Mouse (Mus musculus): ENCODE data around the gene Pikfyve. TPM values are rescaled to one million over a fixed set of nuclear protein-coding genes. Genes with fewer than 3 reads are reported as not detected.

Gene Pikfyve
- polyA plus RNA-seq, 1 experiment from 2014 or later = 10.7 TPM

GRCm38 (mm10) chr1:65314054-65315021, 127.9 kb downstream of the Pikfyve start:
- Histone ChIP-seq H3K4me3 (replicated peaks) (no peak overlapping the region), H3K9me3 (replicated peaks) (no peaks in the 10 kb centered on the region), H3K27me3 (peaks cover 19% of the 10 kb centered on the region), H3K27ac (replicated peaks) (no peak overlapping the region), H3K4me1 (peaks cover 8% of the 10 kb centered on the region), H3K9ac (no peak overlapping the region), H3K36me3 (no peaks in the 10 kb centered on the region), H3K4me2 (replicated peaks) (no peak overlapping the region)
- WGBS = 57% methylated on average over 13 of the region's 13 CpGs
- ATAC-seq (ENCODE audit: insufficient number of reproducible peaks, low FRiP score, low TSS enrichment, low read depth) = no peak

- Histone ChIP-seq H3K9ac (no peak overlapping the region), H3K4me1 (peaks cover 8% of the 10 kb centered on the region), H3K4me3 (replicated peaks) (no peak overlapping the region), H3K27me3 (peaks cover 18% of the 10 kb centered on the region), H3K4me2 (replicated peaks) (no peak overlapping the region), H3K27ac (replicated peaks) (no peak overlapping the region), H3K9me3 (replicated peaks) (no peaks in the 10 kb centered on the region), H3K36me3 (no peaks in the 10 kb centered on the region)
- no peak for ATAC-seq (ENCODE audit: insufficient number of reproducible peaks, low FRiP score, low TSS enrichment, low read depth)
- WGBS = 76% methylated on average over 8 of the region's 8 CpGs
Observed at GRCm38 (mm10) chr1:65315022-65315407, 128.5 kb downstream of the Pikfyve start.

Other genes with a start within 250 kb of the Pikfyve start
- 6.8 and 7.6 TPM in 2 replicates for gene Plekhm3, start 229.9 kb upstream of the Pikfyve start, polyA plus RNA-seq (2015; fragmentation: Nextera tagmentation; extraction: Ambion mirVana)
- gene Akr1cl, start 153.9 kb upstream of the Pikfyve start, polyA plus RNA-seq (2015; fragmentation: Nextera tagmentation; extraction: Ambion mirVana) = 0.09 TPM in 1 of 2 replicates, not detected in the other
- gene Cryge, start 135.5 kb upstream of the Pikfyve start, polyA plus RNA-seq (2015; fragmentation: Nextera tagmentation; extraction: Ambion mirVana) = 1.8 and 2.4 TPM in 2 replicates
- gene Crygd, start 123.2 kb upstream of the Pikfyve start, polyA plus RNA-seq (2015; fragmentation: Nextera tagmentation; extraction: Ambion mirVana) = 1.9 and 2.0 TPM in 2 replicates
- gene Crygc, start 113.0 kb upstream of the Pikfyve start, polyA plus RNA-seq (2015; fragmentation: Nextera tagmentation; extraction: Ambion mirVana) = 1.8 and 1.9 TPM in 2 replicates
- gene Crygb, start 104.4 kb upstream of the Pikfyve start, polyA plus RNA-seq (2015; fragmentation: Nextera tagmentation; extraction: Ambion mirVana) = 2.7 and 4.1 TPM in 2 replicates
- 5.7 and 7.3 TPM in 2 replicates for gene Cryga, start 83.3 kb upstream of the Pikfyve start, polyA plus RNA-seq (2015; fragmentation: Nextera tagmentation; extraction: Ambion mirVana)
- not detected in 2 replicates for gene Gm28845, start 67.1 kb upstream of the Pikfyve start, polyA plus RNA-seq (2015; fragmentation: Nextera tagmentation; extraction: Ambion mirVana)
- 0.27 and 0.33 TPM in 2 replicates for gene D630023F18Rik, start 63.5 kb upstream of the Pikfyve start, polyA plus RNA-seq (2015; fragmentation: Nextera tagmentation; extraction: Ambion mirVana)
- gene Idh1, start 183 bp upstream of the Pikfyve start, polyA plus RNA-seq (2015; fragmentation: Nextera tagmentation; extraction: Ambion mirVana) = 125 and 126 TPM in 2 replicates
- 0.17 and 0.24 TPM in 2 replicates for gene Pth2r, start 95.4 kb downstream of the Pikfyve start, polyA plus RNA-seq (2015; fragmentation: Nextera tagmentation; extraction: Ambion mirVana)

All from embryonic facial prominence, embryonic 15.5 days (tissue).